Mouse (Mus musculus) intestine, postnatal 0 days (tissue): ENCODE results near the gene Cd164l2. TPM values are rescaled to one million over a fixed set of nuclear protein-coding genes. Genes with fewer than 3 reads are reported as not detected.

Experiments
- ATAC-seq: fragments of 200-750 bp; cut with Nextera tagmentation; 2 replicates; pipeline ENCODE4 v1.8.0; 2017; ENCODE audit warnings: mild to moderate bottlenecking, moderate TSS enrichment, moderate library complexity
- H3K27ac ChIP-seq: fragments of 300-500 bp; sonication (generic); 2 replicates; pipeline ENCODE4 v1.5.1; 2014; ENCODE audit warnings: mild to moderate bottlenecking, low read depth, low read length, moderate library complexity
- H3K27me3 ChIP-seq: fragments of 300-500 bp; sonication (generic); replicated peaks from 2 replicates; pipeline ENCODE4 v1.6.1; 2014; ENCODE audit warnings: low read length, mixed read lengths; ENCODE audit not compliant: control insufficient read depth, insufficient read depth
- H3K36me3 ChIP-seq: fragments of 300-500 bp; sonication (generic); 2 replicates; pipeline ENCODE4 v1.6.1; 2014; ENCODE audit warnings: mild to moderate bottlenecking, moderate library complexity; ENCODE audit not compliant: control insufficient read depth, insufficient read depth
- H3K4me1 ChIP-seq: fragments of 300-500 bp; sonication (generic); replicated peaks from 2 replicates; pipeline ENCODE4 v1.6.1; 2014; ENCODE audit warnings: antibody characterized with exemption, low read length, mixed read lengths; ENCODE audit not compliant: control insufficient read depth, insufficient read depth
- H3K4me2 ChIP-seq: fragments of 300-500 bp; sonication (generic); replicated peaks from 2 replicates; pipeline ENCODE4 v1.6.1; 2014; ENCODE audit warnings: low read depth, mild to moderate bottlenecking, moderate library complexity
- H3K4me3 ChIP-seq: fragments of 300-500 bp; sonication (generic); 2 replicates; pipeline ENCODE4 v1.5.1; 2014; ENCODE audit warnings: low read depth, low read length
- H3K9ac ChIP-seq: fragments of 300-500 bp; sonication (generic); 2 replicates; pipeline ENCODE4 v1.6.1; 2014; ENCODE audit warnings: mild to moderate bottlenecking, low read depth, low read length
- H3K9me3 ChIP-seq: fragments of 300-500 bp; sonication (generic); 2 replicates; pipeline ENCODE4 v1.6.1; 2016; ENCODE audit warnings: mixed run types; ENCODE audit not compliant: control insufficient read depth
- CTCF ChIP-seq: sonication (generic); IDR thresholded peaks from 2 replicates; pipeline ENCODE4 v1.5.1; 2016; ENCODE audit warnings: low read depth, mild to moderate bottlenecking, control low read depth, antibody characterized with exemption, moderate library complexity
- WGBS: fragments of 180-500 bp; shearing (Covaris S2); extraction: QIAGEN DNeasy Blood & Tissue Kit; methylation state at CpG from one replicate; pipeline ENCODE4 v1.1.7; 2014; 5-methylcytosine and 5-hydroxymethylcytosine counted together
- polyA plus RNA-seq: library from polyadenylated mRNA; unstranded; fragments of >200 nt; fragmentation: Nextera tagmentation; extraction: Ambion mirVana; gene quantifications from 2 replicates; pipeline ENCODE4 v1.2.1, GENCODE M21; 2015

Gene Cd164l2
- polyA plus RNA-seq, 1 experiment from 2014 or later: 0.94 TPM

DNA sequence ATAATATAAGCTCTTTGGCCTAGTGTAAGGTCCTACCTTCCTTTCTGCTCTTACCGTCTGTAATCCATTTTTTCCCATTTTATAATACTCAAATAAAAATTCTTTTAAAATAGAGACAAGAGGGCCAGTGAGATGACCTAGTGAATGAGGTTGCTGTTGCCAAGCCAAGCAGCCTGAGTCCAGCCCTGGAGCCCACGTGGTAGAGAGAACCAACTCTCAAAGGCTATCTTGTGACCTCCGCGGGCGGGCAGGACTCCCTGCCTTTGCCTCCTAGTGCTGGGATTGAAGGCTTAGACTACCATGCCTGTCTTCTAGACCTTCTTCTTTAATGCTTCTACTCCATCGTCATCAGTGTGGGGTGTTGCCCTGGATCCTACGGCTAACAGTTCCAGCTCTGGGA, 32.7 kb upstream of the Cd164l2 start:
- 91% methylated on average over 7 of the region's 7 CpGs for WGBS

DNA sequence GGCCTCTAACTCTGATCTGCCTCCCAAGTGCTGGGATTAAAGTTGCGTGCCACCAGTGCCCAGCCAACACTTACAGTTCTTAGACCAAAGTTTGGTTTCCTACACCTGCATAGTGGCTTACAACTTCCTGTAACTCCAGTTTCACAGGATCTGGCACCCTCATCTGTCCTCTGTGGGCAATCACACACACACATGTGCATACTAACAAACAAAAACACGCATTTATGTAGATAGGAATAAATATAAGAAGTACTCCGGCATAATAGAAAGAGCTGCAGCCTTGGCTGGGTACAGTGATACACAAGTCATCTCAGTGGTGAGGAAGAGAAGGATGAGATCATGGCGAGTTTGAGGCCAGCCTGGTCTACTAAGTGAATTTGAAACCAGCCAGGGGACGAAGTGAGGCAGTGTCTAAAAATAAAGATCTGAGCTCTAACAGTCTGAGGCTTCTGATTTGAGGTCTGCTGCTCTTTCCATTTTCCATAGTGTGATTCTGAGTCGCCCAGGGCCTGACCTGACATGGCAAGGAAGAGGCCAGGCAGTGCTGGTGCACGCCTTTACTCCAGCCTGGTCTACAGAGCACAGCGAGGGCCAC, 29.4 kb upstream of the Cd164l2 start:
- peaks cover 41% of the 10 kb centered on the region for H3K36me3 ChIP-seq
- no peaks in the 10 kb centered on the region for H3K27me3 ChIP-seq
- no peak overlapping the region for H3K27ac ChIP-seq
- no peak overlapping the region for H3K4me3 ChIP-seq
- H3K4me1 ChIP-seq: peaks cover 12% of the 10 kb centered on the region; the same call in 1 of the 2 replicates
- 91% methylated on average over 8 of the region's 8 CpGs for WGBS
- H3K9ac ChIP-seq: no peak overlapping the region
- no peak for ATAC-seq
- H3K9me3 ChIP-seq: no peaks in the 10 kb centered on the region
- no peak overlapping the region for H3K4me2 ChIP-seq
- no peak; the same call in 1 of the 2 replicates for TF ChIP-seq CTCF

More for the DNA sequence above, 32.7 kb upstream of the Cd164l2 start:
- peaks cover 29% of the 10 kb centered on the region for H3K36me3 ChIP-seq
- no peaks in the 10 kb centered on the region for H3K27me3 ChIP-seq
- no peak overlapping the region for H3K27ac ChIP-seq
- no peak overlapping the region for H3K4me2 ChIP-seq
- no peak for TF ChIP-seq CTCF
- no peak for ATAC-seq
- H3K4me1 ChIP-seq: peaks cover 10% of the 10 kb centered on the region; the same call in 1 of the 2 replicates
- no peak overlapping the region for H3K4me3 ChIP-seq
- H3K9me3 ChIP-seq: no peaks in the 10 kb centered on the region
- no peak overlapping the region for H3K9ac ChIP-seq

DNA sequence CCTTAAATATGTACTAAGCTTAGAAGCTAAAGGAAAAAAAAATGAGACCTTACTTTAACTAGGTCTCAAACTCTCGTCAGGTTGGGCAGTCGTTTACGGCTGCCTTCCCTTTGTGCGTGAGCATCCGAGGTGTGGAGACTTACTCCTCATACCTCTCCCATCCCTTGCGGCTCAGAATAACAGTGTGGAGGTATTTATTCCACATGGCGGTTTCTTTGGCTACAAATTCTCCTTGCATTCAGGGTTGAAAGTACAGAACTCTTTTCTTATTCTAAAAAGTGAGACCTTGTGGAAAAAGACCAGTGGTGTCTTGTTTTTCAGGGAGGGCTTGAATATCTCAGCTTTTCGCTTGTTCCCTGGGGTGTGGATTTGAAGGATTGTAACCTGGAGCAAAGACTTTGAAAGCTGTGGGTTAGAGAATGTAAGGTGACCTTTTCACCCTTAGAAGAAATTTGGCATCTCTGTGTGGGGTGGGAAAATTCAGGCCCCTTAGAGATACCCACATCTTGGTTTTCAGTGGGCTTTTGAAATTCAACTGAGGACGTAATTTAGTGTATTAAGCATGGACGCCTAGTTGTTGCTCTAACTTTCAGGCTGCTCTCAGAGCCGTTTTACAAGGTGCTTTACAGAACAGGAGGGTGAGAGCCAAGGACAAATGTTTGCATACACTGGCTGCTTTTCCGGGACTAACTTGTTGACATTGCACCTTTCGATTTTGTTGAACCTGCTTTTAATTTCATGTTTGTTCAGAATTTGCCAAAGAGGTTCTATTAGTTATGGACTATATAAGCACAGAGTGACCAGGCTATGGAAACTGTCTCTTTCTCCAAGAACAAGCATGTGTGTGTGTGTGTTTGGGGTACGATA, 27.7 kb upstream of the Cd164l2 start:
- TF ChIP-seq CTCF: no peak
- no peak overlapping the region for H3K9ac ChIP-seq
- no peak overlapping the region for H3K4me3 ChIP-seq
- no peak for ATAC-seq
- no peak overlapping the region for H3K4me2 ChIP-seq
- H3K27ac ChIP-seq: peak overlapping the region; percentile 57
- H3K4me1 ChIP-seq: 0 out of 2 replicates have a peak, but pooled peaks cover 6% of the 10 kb centered on the region
- H3K36me3 ChIP-seq: peaks cover 42% of the 10 kb centered on the region
- H3K9me3 ChIP-seq: no peaks in the 10 kb centered on the region
- 59% methylated on average over 14 of the region's 14 CpGs for WGBS
- no peaks in the 10 kb centered on the region for H3K27me3 ChIP-seq

DNA sequence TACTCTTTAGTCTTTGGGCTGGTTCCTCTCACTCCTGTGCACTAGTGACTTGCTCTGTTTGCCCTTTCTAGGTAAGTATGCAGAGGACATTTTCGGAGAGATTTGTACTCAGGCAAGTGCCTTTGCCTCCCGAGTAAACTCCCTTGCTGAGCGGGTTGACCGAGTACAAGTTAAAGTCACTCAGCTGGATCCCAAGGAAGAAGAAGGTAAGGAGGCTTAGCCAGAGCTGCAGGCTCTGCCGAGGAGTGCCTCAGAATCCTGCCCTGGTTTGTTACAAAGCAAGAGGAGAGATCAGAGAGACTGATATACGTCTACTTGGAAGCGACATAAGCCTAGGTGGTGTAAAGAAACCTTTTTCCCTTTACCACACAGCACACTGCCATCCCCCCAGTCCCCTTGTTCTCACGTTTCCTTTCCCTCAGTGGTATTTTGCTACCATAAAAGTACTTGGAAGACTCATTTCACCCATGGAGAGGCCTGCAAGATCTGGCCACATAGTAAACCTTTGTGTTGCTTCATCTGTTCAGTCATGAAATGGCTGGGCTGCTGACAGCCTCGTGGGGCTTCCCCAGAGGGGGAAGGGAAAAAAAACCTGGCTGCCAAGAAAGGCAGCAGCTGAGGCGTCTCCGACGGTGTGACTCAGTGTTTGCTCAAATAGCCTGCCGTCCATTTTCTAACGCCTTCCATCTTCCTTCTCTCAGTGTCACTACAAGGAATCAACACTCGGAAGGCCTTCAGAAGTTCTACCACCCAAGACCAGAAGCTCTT, 26.8 kb upstream of the Cd164l2 start:
- Histone ChIP-seq H3K36me3 (peaks cover 47% of the 10 kb centered on the region), H3K27me3 (no peaks in the 10 kb centered on the region), H3K9me3 (no peaks in the 10 kb centered on the region), H3K4me1 (0 out of 2 replicates have a peak, but pooled peaks cover 6% of the 10 kb centered on the region), H3K9ac (no peak overlapping the region), H3K4me3 (no peak overlapping the region), H3K27ac (peak overlapping the region; percentile 57), H3K4me2 (no peak overlapping the region)
- 28% methylated on average over 15 of the region's 15 CpGs for WGBS
- TF ChIP-seq CTCF: no peak
- ATAC-seq: peak; percentile 65

DNA sequence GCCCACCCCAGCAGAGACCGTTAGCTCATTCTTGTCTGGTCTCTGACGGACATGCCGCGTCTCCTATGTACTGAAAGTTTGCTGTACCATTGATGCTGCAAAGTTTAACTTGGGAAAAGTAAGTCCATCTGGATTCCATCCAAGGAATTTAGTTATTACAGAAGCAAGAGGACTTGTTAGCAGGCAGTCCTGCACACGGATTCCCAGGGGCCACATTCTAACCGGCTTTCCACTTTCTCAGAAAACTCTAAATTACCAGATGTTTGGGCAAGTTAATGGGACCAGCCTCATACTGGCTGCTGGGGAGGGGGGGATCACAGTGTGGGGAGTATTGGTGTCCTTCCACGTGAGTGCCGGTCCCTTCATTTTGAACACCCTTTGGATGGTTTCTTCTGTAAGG, 26.0 kb upstream of the Cd164l2 start:
- TF ChIP-seq CTCF: no peak
- Histone ChIP-seq H3K4me2 (no peak overlapping the region), H3K4me3 (no peak overlapping the region), H3K9me3 (no peaks in the 10 kb centered on the region), H3K9ac (no peak overlapping the region), H3K36me3 (peaks cover 55% of the 10 kb centered on the region), H3K27ac (peak overlapping the region; percentile 57; the same call in 1 of the 2 replicates), H3K4me1 (0 out of 2 replicates have a peak, but pooled peaks cover 6% of the 10 kb centered on the region), H3K27me3 (no peaks in the 10 kb centered on the region)
- no peak for ATAC-seq
- 68% methylated on average over 8 of the region's 8 CpGs for WGBS

DNA sequence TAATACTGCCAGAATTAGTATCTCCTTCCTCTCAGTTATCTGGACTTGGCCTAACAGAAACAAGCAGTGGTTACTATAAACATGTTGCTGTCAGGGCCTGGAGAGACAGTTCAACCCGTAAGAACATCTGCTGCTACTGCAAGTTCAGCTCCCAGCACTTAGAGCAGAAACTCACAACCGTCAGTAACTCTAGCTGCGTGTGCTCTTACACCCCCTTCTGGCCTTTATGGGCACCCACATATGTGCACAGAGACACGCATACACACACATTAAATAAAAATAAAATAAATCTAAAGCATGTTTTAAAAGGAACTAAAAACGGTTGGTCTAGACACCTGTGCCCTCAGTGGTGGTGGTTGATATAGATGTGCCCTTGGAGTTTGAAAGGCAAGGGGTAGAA, 25.1 kb upstream of the Cd164l2 start:
- Histone ChIP-seq H3K27me3 (no peaks in the 10 kb centered on the region), H3K4me2 (no peak overlapping the region), H3K36me3 (peaks cover 64% of the 10 kb centered on the region), H3K27ac (no peak overlapping the region), H3K9me3 (no peaks in the 10 kb centered on the region), H3K9ac (no peak overlapping the region), H3K4me3 (no peak overlapping the region), H3K4me1 (0 out of 2 replicates have a peak, but pooled peaks cover 6% of the 10 kb centered on the region)
- peak; percentile 57 for TF ChIP-seq CTCF
- WGBS: 90% methylated on average over 5 of the region's 5 CpGs
- no peak for ATAC-seq
